Mouse (Mus musculus) left cerebral cortex, adult 11 months (tissue): ENCODE results near the gene Med18.
"Not testable (repeated sequence)": the region's sequence is repeated elsewhere in the genome, so short reads cannot be mapped to it uniquely, and the experiment has no call there.

Source experiments
- DNase-seq: peaks from one replicate; pipeline ENCODE4 v3.0.0; 2022; ENCODE audit warnings: low spot score

The Med18 gene

GRCm38 (mm10) chr4:132421556-132421922 is 42.2 kb downstream of the Med18 start:
- DNase-seq = no peak

DNA sequence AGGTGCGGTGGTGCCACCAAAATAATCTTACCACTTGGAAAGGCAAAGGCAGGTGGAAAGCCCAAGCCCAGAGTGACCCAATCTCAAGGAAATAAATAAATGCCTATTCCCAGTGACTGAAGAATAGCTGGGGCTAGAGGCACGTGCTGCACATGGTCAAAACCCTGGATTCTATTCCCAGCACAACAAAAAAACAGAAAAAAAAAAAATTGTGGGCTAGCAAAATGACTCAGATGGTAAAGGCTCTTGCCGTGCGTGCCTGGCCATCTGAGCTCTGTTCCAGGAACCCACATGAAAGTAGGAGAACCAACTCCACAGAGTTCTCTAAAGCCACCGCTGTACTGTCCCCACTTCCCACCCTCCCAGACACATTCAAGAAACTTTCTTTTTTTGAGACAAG is 43.2 kb downstream of the Med18 start:
- no peak for DNase-seq

- DNase-seq = no peak
These were observed 47.8 kb downstream of the Med18 start for GRCm38 (mm10) chr4:132415966-132416365.

GRCm38 (mm10) chr4:132413257-132413656 is 50.5 kb downstream of the Med18 start:
- not testable (repeated sequence) for DNase-seq

DNA sequence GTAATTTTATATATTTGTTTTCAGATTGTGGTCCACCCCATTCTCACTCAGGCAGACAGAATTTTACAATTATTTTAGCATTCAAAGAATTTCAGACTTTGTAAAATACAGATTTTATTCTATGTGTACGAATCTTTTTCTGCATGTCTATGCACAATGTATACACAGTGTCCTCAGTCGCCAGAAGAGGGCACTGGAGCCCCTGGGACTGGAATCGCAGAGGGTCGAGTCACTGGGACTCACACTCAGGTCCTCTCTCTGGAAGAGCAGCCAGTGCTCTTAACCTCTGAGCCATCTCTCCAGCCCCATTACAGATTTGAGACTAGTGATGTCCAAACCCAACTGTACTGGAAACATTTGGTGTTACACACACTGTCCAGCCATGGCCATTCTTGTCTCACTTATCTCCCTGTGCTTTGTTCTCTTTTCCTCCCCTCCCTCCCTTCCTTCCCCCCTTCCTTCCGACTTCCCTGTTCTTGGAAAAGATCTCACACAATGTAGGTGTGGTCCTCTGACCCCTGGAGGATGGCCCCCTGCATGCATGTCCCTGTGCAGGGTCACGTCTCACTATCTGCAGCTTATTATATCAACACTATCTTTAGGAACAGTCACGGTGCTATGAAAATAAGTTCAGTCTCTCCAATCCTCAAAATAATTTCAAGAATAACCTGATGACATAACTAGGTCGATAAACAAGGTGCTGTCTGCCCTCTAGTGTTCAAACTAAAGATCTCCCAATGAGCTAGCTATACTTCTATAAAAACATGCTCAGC is 52.2 kb downstream of the Med18 start:
- no peak for DNase-seq

DNA sequence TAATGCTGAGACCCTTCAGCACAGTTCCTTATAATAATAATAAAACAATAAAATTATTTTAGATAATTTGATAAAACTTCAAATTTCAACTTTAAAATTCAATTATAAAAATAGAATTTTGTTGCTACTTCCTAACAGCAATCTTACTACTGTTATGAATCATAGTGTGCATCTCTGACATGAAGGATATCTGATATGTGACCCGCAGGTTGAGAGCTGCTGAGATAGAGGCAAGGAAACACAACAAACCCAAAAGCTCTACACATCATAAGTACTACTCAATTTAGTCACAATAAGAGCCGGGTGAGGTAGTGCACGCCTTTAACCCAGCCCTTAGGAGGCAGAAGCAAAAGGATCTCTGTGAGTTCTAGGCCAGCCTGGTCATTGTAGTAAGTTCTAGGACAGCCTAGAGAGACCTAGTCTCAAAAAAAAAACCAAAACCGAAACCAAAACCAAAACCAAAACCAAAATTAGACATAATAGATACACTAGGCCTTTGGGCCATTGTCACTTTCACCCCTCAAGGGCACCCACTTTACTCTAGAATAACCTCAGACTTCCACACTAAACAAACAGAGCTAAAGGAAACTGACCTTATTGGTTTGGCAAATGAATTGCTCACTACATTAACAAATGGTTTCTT is 54.0 kb downstream of the Med18 start:
- no peak for DNase-seq
